Mouse (Mus musculus) 3134 (cell line): ENCODE results near the gene Atp5d.

Experiments
- DNase-seq: peaks from one replicate; pipeline ENCODE4 v3.0.0-alpha.2; 2011; ENCODE audit warnings: low spot score; ENCODE audit not compliant: insufficient read length; ENCODE audit errors: extremely low read depth

Atp5d gene

GRCm38 (mm10) chr10:80139975-80140665 lies 1.7 kb downstream of the Atp5d start:
- DNase-seq = no peak

- DNase-seq = no peak
These were observed 2.2 kb downstream of the Atp5d start, which contains the start of gene Cbarp for GRCm38 (mm10) chr10:80140666-80141035. Gene Cbarp (minus strand): TSS chr10:80140835.

GRCm38 (mm10) chr10:80141243-80141642 lies 2.8 kb downstream of the Atp5d start:
- DNase-seq = peak; percentile 98

- DNase-seq = peak; percentile 91
These were observed 3.5 kb downstream of the Atp5d start for GRCm38 (mm10) chr10:80141786-80142529.

GRCm38 (mm10) chr10:80142530-80142925 lies 4.1 kb downstream of the Atp5d start:
- no peak for DNase-seq

- no peak for DNase-seq
These were observed 5.2 kb downstream of the Atp5d start for GRCm38 (mm10) chr10:80143664-80144063.

- DNase-seq = no peak
These were observed 5.7 kb downstream of the Atp5d start for GRCm38 (mm10) chr10:80144159-80144558.

GRCm38 (mm10) chr10:80144864-80145838 lies 6.7 kb downstream of the Atp5d start:
- peak; percentile 58 for DNase-seq

- DNase-seq = no peak
These were observed 7.5 kb downstream of the Atp5d start for GRCm38 (mm10) chr10:80145896-80146295.

GRCm38 (mm10) chr10:80146568-80147011 lies 8.2 kb downstream of the Atp5d start:
- DNase-seq = peak; percentile 19

- DNase-seq = no peak
These were observed 8.8 kb downstream of the Atp5d start for GRCm38 (mm10) chr10:80147146-80147718.

GRCm38 (mm10) chr10:80147719-80148601 lies 9.5 kb downstream of the Atp5d start, which contains the start of gene Midn:
Gene Midn (plus strand): TSS chr10:80148272.
- DNase-seq = peak; percentile 93

GRCm38 (mm10) chr10:80148610-80149290 lies 10.3 kb downstream of the Atp5d start:
- DNase-seq = peak; percentile 95

GRCm38 (mm10) chr10:80149291-80150225 lies 11.1 kb downstream of the Atp5d start:
- DNase-seq = peak; percentile 98

GRCm38 (mm10) chr10:80150226-80151210 lies 12.1 kb downstream of the Atp5d start:
- DNase-seq = peak; percentile 61

GRCm38 (mm10) chr10:80151211-80152034 lies 13.0 kb downstream of the Atp5d start:
- peak; percentile 75 for DNase-seq
